Comparison of ENCODE assay signal across 20 mouse cellular contexts in the genomic region with DNA sequence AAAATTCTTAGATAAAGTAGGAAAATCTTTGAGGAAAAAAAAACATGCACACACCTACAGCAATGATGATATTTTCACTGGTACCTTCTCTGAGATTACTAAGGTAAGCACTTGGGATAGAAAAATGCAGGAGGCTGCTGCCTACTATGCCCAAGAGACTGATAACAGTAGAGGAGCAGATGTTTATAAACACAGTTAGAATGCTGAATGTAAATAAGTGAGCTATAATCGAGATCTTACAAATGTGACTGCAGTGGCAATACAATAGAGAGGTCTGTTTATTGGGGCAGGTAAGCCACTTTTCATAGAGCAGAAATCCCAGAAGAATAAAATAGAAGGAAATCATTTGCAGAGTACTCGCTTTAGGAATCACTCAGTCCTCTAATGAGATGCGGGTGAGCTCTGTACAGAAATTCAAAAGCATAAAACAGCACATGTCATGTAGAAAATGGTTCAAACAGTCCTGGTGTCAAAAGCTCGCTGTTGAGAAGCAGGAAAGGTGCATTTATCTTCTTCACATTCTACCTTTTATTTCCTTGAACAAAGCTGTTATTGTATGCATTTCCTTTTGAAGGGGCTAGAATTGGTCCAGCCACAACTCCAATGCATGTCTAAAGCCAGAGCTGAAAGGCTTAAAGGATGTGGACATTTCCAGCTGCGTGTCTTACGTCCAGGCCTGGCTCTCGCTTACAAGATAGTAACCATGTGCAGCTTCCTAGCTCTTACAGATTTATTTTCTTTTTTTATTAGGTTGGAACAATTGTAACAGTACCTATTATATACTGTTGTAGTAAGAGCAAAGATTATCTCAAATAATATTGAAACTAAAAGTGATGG.
DNase-seq lines count a peak whose midpoint lies in the region; ATAC-seq and TF ChIP-seq lines count a peak whose summit lies in the region.
"Had no signal": no experiment of that assay in that cellular context is flagged by ENCODE, and none has a peak within 500 bp of the region (broad histone marks: within the 10 kb centered on the region; RNA-seq: fewer than 3 reads in every experiment).

No protein-coding gene starts in this region.

- peak; percentile 24 for DNase-seq in forebrain, embryonic 14.5 days (ENCODE audit: low spot score)
- no peak for DNase-seq in forebrain, embryonic 10.5 days (ENCODE audit: extremely low spot score, low spot score)
- DNase-seq in neural tube, embryonic 10.5 days (ENCODE audit: extremely low spot score, low spot score): no peak
- DNase-seq in lung, postnatal 0 days (ENCODE audit: low spot score): no peak
- no peak for DNase-seq in layer of hippocampus, adult 18-20 months (ENCODE audit: low spot score in 2 of 2)
- DNase-seq: cerebellum, adult 11 months; cerebellum, adult 8-10 months; gastrocnemius, postnatal 25 days had no signal

- no peaks in the 10 kb centered on the region for H3K27me3 ChIP-seq in forebrain, embryonic 14.5 days (replicated peaks; ENCODE audit: control insufficient read depth, insufficient read depth, low read length)
- H3K27me3 ChIP-seq in forebrain, embryonic 10.5 days (ENCODE audit: poor library complexity, severe bottlenecking): no peaks in the 10 kb centered on the region
- no peaks in the 10 kb centered on the region for H3K27me3 ChIP-seq in neural tube, embryonic 12.5 days (replicated peaks)
- no peaks in the 10 kb centered on the region for H3K27me3 ChIP-seq in midbrain, embryonic 16.5 days (ENCODE audit: control insufficient read depth, insufficient read depth, low read depth, low read length)
- no peaks in the 10 kb centered on the region for H3K27me3 ChIP-seq in neural tube, embryonic 15.5 days (replicated peaks)
- H3K27me3 ChIP-seq in lung, postnatal 0 days (replicated peaks; ENCODE audit: insufficient read depth, low read length): no peaks in the 10 kb centered on the region
- H3K27me3 ChIP-seq: CH12.LX; forebrain, embryonic 12.5 days; heart, embryonic 12.5 days; heart, embryonic 15.5 days; hindbrain, embryonic 13.5 days; Patski had no signal

- H3K4me1 ChIP-seq in forebrain, embryonic 14.5 days (ENCODE audit: control insufficient read depth, insufficient read depth, low read length): no peaks in the 10 kb centered on the region
- 0 out of 2 replicates have a peak, but pooled peaks cover 4% of the 10 kb centered on the region for H3K4me1 ChIP-seq in forebrain, embryonic 10.5 days
- H3K4me1 ChIP-seq in neural tube, embryonic 12.5 days: no peaks in the 10 kb centered on the region
- no peaks in the 10 kb centered on the region for H3K4me1 ChIP-seq in midbrain, embryonic 16.5 days (ENCODE audit: control insufficient read depth, insufficient read depth, low read length)
- peaks cover 6% of the 10 kb centered on the region; the same call in 1 of the 2 replicates for H3K4me1 ChIP-seq in neural tube, embryonic 15.5 days
- no peaks in the 10 kb centered on the region for H3K4me1 ChIP-seq in lung, postnatal 0 days (ENCODE audit: insufficient read depth, low read depth, low read length)
- H3K4me1 ChIP-seq: forebrain, embryonic 12.5 days; heart, embryonic 12.5 days; heart, embryonic 15.5 days; hindbrain, embryonic 10.5 days had no signal

- TF ChIP-seq CTCF in lung, postnatal 0 days (IDR thresholded peaks at IDR 0.05): no peak

- no peak overlapping the region for H3K4me2 ChIP-seq in forebrain, embryonic 14.5 days (ENCODE audit: low read length)
- H3K4me2 ChIP-seq in neural tube, embryonic 12.5 days (replicated peaks): no peak overlapping the region
- H3K4me2 ChIP-seq in midbrain, embryonic 16.5 days (ENCODE audit: low read length): no peak overlapping the region
- H3K4me2 ChIP-seq in neural tube, embryonic 15.5 days: no peak overlapping the region
- H3K4me2 ChIP-seq in lung, postnatal 0 days (replicated peaks; ENCODE audit: low read depth, low read length): no peak overlapping the region
- H3K4me2 ChIP-seq: forebrain, embryonic 12.5 days; heart, embryonic 12.5 days; heart, embryonic 15.5 days; hindbrain, embryonic 13.5 days had no signal

- WGBS in forebrain, embryonic 14.5 days: 44% methylated on average over 7 of the region's 7 CpGs
- 71% methylated on average over 7 of the region's 7 CpGs for WGBS in forebrain, embryonic 10.5 days
- 50% methylated on average over 7 of the region's 7 CpGs for WGBS in neural tube, embryonic 12.5 days
- WGBS in midbrain, embryonic 16.5 days: 33% methylated on average over 7 of the region's 7 CpGs
- WGBS in neural tube, embryonic 15.5 days: 37% methylated on average over 7 of the region's 7 CpGs
- WGBS in lung, postnatal 0 days: 68% methylated on average over 7 of the region's 7 CpGs

- H3K4me3 ChIP-seq in forebrain, embryonic 14.5 days (ENCODE audit: low read depth, low read length): no peak overlapping the region
- no peak overlapping the region for H3K4me3 ChIP-seq in forebrain, embryonic 10.5 days
- no peak overlapping the region for H3K4me3 ChIP-seq in neural tube, embryonic 12.5 days
- H3K4me3 ChIP-seq in midbrain, embryonic 16.5 days (ENCODE audit: low read depth, low read length): no peak overlapping the region
- H3K4me3 ChIP-seq in neural tube, embryonic 15.5 days (replicated peaks): no peak overlapping the region
- no peak overlapping the region for H3K4me3 ChIP-seq in lung, postnatal 0 days (ENCODE audit: low read depth, low read length)
- H3K4me3 ChIP-seq: forebrain, embryonic 12.5 days; heart, embryonic 12.5 days; heart, embryonic 15.5 days; hindbrain, embryonic 10.5 days; hindbrain, embryonic 13.5 days had no signal

- ATAC-seq in forebrain, embryonic 14.5 days: 0 out of 2 replicates have a peak, but pooled peaks have one; percentile 12
- ATAC-seq in neural tube, embryonic 12.5 days (ENCODE audit: low FRiP score, low read depth): 0 out of 2 replicates have a peak, but pooled peaks have one; percentile 33
- peak; percentile 76 for ATAC-seq in midbrain, embryonic 16.5 days
- ATAC-seq in neural tube, embryonic 15.5 days (ENCODE audit: low FRiP score): no peak
- no peak for ATAC-seq in lung, postnatal 0 days
- ATAC-seq: hindbrain, embryonic 16.5 days; Patski had no signal

- no peaks in the 10 kb centered on the region for H3K9me3 ChIP-seq in forebrain, embryonic 14.5 days (replicated peaks; ENCODE audit: control insufficient read depth, low read length)
- H3K9me3 ChIP-seq in forebrain, embryonic 10.5 days: no peaks in the 10 kb centered on the region
- H3K9me3 ChIP-seq in neural tube, embryonic 12.5 days: no peaks in the 10 kb centered on the region
- H3K9me3 ChIP-seq in midbrain, embryonic 16.5 days (replicated peaks; ENCODE audit: control insufficient read depth, low read length, poor library complexity, severe bottlenecking): no peaks in the 10 kb centered on the region
- no peaks in the 10 kb centered on the region for H3K9me3 ChIP-seq in neural tube, embryonic 15.5 days (replicated peaks)
- H3K9me3 ChIP-seq in lung, postnatal 0 days (ENCODE audit: low read length): no peaks in the 10 kb centered on the region
- H3K9me3 ChIP-seq: forebrain, embryonic 12.5 days; G1E; heart, embryonic 12.5 days; heart, embryonic 15.5 days; hindbrain, embryonic 10.5 days; hindbrain, embryonic 13.5 days had no signal

- peak overlapping the region; percentile 29; the same call in 1 of the 2 replicates for H3K27ac ChIP-seq in forebrain, embryonic 14.5 days (ENCODE audit: low read depth, low read length)
- no peak overlapping the region for H3K27ac ChIP-seq in forebrain, embryonic 10.5 days
- H3K27ac ChIP-seq in neural tube, embryonic 12.5 days: no peak overlapping the region
- H3K27ac ChIP-seq in midbrain, embryonic 16.5 days (ENCODE audit: low read length): no peak overlapping the region
- H3K27ac ChIP-seq in neural tube, embryonic 15.5 days (replicated peaks): 0 out of 2 replicates have a peak overlapping the region, but pooled peaks have one; percentile 9
- no peak overlapping the region for H3K27ac ChIP-seq in lung, postnatal 0 days (ENCODE audit: low read length)
- H3K27ac ChIP-seq: forebrain, embryonic 12.5 days; heart, embryonic 15.5 days; hindbrain, embryonic 10.5 days; hindbrain, embryonic 13.5 days had no signal

- no peak for TF ChIP-seq EP300 in lung, postnatal 0 days (IDR thresholded peaks at IDR 0.05)

- H3K9ac ChIP-seq in forebrain, embryonic 14.5 days (ENCODE audit: low read length): no peak overlapping the region
- H3K9ac ChIP-seq in neural tube, embryonic 12.5 days: no peak overlapping the region
- H3K9ac ChIP-seq in midbrain, embryonic 16.5 days (ENCODE audit: low read depth, low read length): no peak overlapping the region
- H3K9ac ChIP-seq in neural tube, embryonic 15.5 days (replicated peaks): no peak overlapping the region
- H3K9ac ChIP-seq in lung, postnatal 0 days (replicated peaks; ENCODE audit: low read depth): no peak overlapping the region
- H3K9ac ChIP-seq: forebrain, embryonic 12.5 days; heart, embryonic 12.5 days; heart, embryonic 15.5 days; hindbrain, embryonic 13.5 days had no signal

- H3K36me3 ChIP-seq in forebrain, embryonic 14.5 days (ENCODE audit: control insufficient read depth, insufficient read depth, low read length): no peaks in the 10 kb centered on the region
- H3K36me3 ChIP-seq in forebrain, embryonic 10.5 days (replicated peaks): no peaks in the 10 kb centered on the region
- no peaks in the 10 kb centered on the region for H3K36me3 ChIP-seq in neural tube, embryonic 12.5 days
- no peaks in the 10 kb centered on the region for H3K36me3 ChIP-seq in midbrain, embryonic 16.5 days (ENCODE audit: control insufficient read depth, insufficient read depth, low read length)
- H3K36me3 ChIP-seq in neural tube, embryonic 15.5 days: no peaks in the 10 kb centered on the region
- H3K36me3 ChIP-seq in lung, postnatal 0 days (ENCODE audit: insufficient read depth, low read length): no peaks in the 10 kb centered on the region
- H3K36me3 ChIP-seq: forebrain, embryonic 12.5 days; G1E; heart, embryonic 12.5 days; heart, embryonic 15.5 days; hindbrain, embryonic 10.5 days; hindbrain, embryonic 13.5 days had no signal

Comparison
In these comparisons a context has a peak if more than half of its experiments do, and no peak if none do; other contexts are left out.
1. ATAC-seq: peak in forebrain, embryonic 14.5 days (single experiment), neural tube, embryonic 12.5 days (single experiment) and midbrain, embryonic 16.5 days (single experiment); none in neural tube, embryonic 15.5 days (single experiment) and lung, postnatal 0 days (single experiment).
2. H3K27ac ChIP-seq: peak in forebrain, embryonic 14.5 days (single experiment) and neural tube, embryonic 15.5 days (single experiment); none in forebrain, embryonic 10.5 days (single experiment), neural tube, embryonic 12.5 days (single experiment), midbrain, embryonic 16.5 days (single experiment) and lung, postnatal 0 days (single experiment).